Mouse (Mus musculus) NIH3T3 (cell line): ENCODE results near the gene Gm8212.
"Not testable (repeated sequence)": the region's sequence is repeated elsewhere in the genome, so short reads cannot be mapped to it uniquely, and the experiment has no call there.

ENCODE experiments used
- DNase-seq: peaks from one replicate; pipeline ENCODE4 v3.0.0-alpha.2; 2012; ENCODE audit warnings: low read depth

Gene Gm8212

DNA sequence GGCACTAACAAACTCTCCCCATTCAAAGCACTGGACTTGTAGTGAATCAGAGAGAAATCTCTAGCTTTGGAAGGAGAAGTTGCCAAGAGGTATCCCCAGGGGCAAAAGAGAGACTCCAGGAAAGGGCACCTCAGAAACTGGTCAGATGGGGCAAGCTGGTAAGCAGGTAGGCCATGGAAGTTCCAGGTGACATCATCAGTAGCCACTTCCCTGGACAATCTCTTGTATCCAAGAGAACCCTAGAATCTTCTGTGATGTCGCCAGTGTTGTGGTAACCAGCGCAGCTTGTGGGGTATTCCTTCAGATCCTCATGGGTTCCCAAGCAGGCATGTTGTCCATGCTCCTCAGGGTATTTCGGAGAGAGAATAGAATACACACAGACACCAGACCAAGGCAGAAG is at the start of gene Gm8212:
Gm8212 (plus strand) TSS at position 301 of the 400 bp plus-strand sequence.
- not testable (repeated sequence) for DNase-seq

DNA sequence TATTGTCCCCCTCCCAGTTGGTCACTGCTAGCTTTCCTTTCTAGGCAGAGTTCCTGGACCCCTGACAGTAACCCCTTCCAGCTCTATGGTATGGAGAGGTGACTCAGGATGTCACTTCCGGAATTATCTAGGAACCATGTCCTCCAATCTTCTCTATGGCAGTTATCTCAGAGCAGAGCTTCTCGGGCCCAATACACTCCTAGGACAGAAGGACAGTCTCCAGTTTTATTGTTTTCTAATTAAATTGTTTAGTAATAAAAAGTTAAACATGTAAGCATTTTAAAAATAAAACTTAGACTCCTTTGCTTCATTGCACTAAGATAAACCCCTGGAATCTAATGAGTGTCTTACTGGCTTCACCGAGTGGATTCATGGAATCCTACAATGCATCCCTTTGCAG is 15.7 kb downstream of the Gm8212 start, which contains the start of gene 4930503E14Rik:
4930503E14Rik (minus strand) TSS at position 101 of the 400 bp plus-strand sequence.
- DNase-seq: not testable (repeated sequence)

DNA sequence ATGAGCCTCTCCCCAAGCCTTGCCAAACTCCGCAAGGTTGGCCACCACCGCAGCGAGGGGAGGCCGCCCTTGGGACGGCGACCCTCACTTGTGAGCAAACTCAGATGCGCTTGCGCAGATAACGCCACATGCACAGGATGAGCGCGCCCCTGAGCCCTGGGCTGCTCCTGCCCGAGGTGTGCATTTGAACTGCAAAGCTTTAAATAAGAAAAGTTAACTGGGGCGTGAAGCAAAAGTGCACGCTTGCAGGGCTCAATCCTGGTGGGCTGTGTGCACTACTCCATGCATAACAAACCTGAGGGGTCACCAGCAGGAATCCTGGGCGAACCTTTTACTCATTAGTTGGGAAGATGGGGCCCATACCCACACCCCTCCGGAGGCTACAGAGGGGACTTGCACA is 50.6 kb downstream of the Gm8212 start:
- DNase-seq: no peak
